ENCODE assay signal across 8 mouse cellular contexts in the genomic region with DNA sequence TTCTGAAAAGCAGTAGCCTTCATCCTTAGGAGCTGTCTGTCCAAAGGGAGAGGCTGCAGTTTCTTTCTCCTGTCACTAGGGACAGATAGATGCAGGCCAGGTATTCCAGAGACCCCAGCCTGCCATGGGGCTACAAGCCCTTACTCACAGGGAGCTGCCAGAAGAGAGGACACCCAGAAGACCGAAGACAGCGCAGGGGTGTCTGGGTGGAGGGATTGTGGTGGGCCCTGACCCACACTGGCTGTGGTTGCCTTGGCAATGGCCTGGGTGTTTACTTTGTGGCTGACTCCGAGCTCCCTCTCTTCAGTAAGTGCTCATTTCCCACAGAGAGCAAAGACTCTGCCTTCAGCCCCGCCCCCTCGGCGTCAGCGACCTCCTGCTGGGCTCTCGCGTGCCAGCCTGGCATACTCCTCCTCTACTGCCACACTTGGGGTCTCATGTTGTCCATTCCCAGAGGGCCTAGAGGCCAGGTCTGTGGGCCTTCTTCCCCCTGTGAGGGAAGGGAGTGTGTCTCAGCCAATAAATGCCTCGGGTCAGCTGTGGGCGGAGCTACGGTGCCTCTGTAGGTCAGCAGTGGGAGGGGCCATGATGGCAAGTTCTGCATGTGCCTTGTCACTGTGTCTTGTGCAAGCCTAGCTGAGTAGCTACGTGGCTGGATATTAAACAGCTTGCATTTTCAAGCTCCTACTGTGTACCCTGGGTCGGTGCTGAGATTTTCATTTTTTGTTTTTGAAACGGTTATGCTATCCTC. TPM values are rescaled to one million over a fixed set of nuclear protein-coding genes. Genes with fewer than 3 reads are reported as not detected.
DNase-seq lines count a peak whose midpoint lies in the region; ATAC-seq and TF ChIP-seq lines count a peak whose summit lies in the region.

No protein-coding gene starts in this region.

- H3K4me2 ChIP-seq in hindbrain, postnatal 0 days (ENCODE audit: low read depth, low read length) = peak overlapping the region; percentile 40
- H3K4me2 ChIP-seq in liver, embryonic 13.5 days = peak overlapping the region; percentile 77

- no peak for TF ChIP-seq POLR2A in thymus, adult 2 months (IDR thresholded peaks at IDR 0.05; ENCODE audit: control insufficient read depth, extremely low read depth, insufficient read depth, low read length, poor library complexity)

- peaks cover 7% of the 10 kb centered on the region; the same call in 1 of the 2 replicates for H3K4me1 ChIP-seq in hindbrain, postnatal 0 days (ENCODE audit: insufficient read depth, low read length)
- H3K4me1 ChIP-seq in liver, embryonic 13.5 days (replicated peaks) = peaks cover 92% of the 10 kb centered on the region
- peaks cover 26% of the 10 kb centered on the region for H3K4me1 ChIP-seq in thymus, adult 2 months (replicated peaks; ENCODE audit: control insufficient read depth, insufficient read depth, low read length)

- no peaks in the 10 kb centered on the region for H3K36me3 ChIP-seq in hindbrain, postnatal 0 days (ENCODE audit: insufficient read depth, low read length)
- no peaks in the 10 kb centered on the region for H3K36me3 ChIP-seq in liver, embryonic 13.5 days
- H3K36me3 ChIP-seq in thymus, adult 2 months (ENCODE audit: control insufficient read depth, insufficient read depth, low read length) = no peaks in the 10 kb centered on the region

- DNase-seq in left cerebral cortex, adult 11 months (ENCODE audit: low spot score) = peak; percentile 59
- DNase-seq in left cerebral cortex, postnatal 25 days (ENCODE audit: low spot score in 2 of 2) = no peak
- DNase-seq in cerebellum, postnatal 14 days = peak; percentile 41 to 52
- DNase-seq in gastrocnemius, adult 8-10 months (ENCODE audit: low spot score in 2 of 2) = peak; percentile 87 to 90
- peak; percentile 71 for DNase-seq in hindbrain, postnatal 0 days (ENCODE audit: low spot score)
- peak; percentile 96 for DNase-seq in liver, embryonic 13.5 days
- peak; percentile 85 for DNase-seq in naive thymus-derived CD4-positive, alpha-beta T cell, adult 2 months (ENCODE audit: low read depth)
- peak; percentile 81 for DNase-seq in thymus, adult 2 months

- 6% methylated on average over 15 of the region's 15 CpGs for WGBS in hindbrain, postnatal 0 days
- WGBS in liver, embryonic 13.5 days (ENCODE audit: insufficient replicate concordance) = 1% methylated on average over 15 of the region's 15 CpGs
- under 1% methylated on average over 15 of the region's 15 CpGs for WGBS in thymus, adult 2 months

- 0 out of 2 replicates have a peak, but pooled peaks cover 6% of the 10 kb centered on the region for H3K27me3 ChIP-seq in hindbrain, postnatal 0 days (ENCODE audit: insufficient read depth, low read length)
- H3K27me3 ChIP-seq in liver, embryonic 13.5 days = no peaks in the 10 kb centered on the region
- no peaks in the 10 kb centered on the region; the same call in 1 of the 2 replicates for H3K27me3 ChIP-seq in thymus, adult 2 months (ENCODE audit: control insufficient read depth, insufficient read depth, low read length)

- peak overlapping the region; percentile 59; the same call in 1 of the 2 replicates for H3K27ac ChIP-seq in hindbrain, postnatal 0 days
- H3K27ac ChIP-seq in liver, embryonic 13.5 days = peak overlapping the region; percentile 100
- H3K27ac ChIP-seq in thymus, adult 2 months (ENCODE audit: control insufficient read depth, insufficient read depth, low read length) = peak overlapping the region; percentile 19; the same call in 1 of the 2 replicates

- no peaks in the 10 kb centered on the region for H3K9me3 ChIP-seq in hindbrain, postnatal 0 days (ENCODE audit: low read length)
- no peaks in the 10 kb centered on the region for H3K9me3 ChIP-seq in liver, embryonic 13.5 days (replicated peaks)

- H3K4me3 ChIP-seq in hindbrain, postnatal 0 days (ENCODE audit: low read length) = no peak overlapping the region
- peak overlapping the region; percentile 65 for H3K4me3 ChIP-seq in liver, embryonic 13.5 days (replicated peaks)
- peak overlapping the region; percentile 85 for H3K4me3 ChIP-seq in thymus, adult 2 months (ENCODE audit: control insufficient read depth, insufficient read depth, low read length)

- TF ChIP-seq CTCF in hindbrain, postnatal 0 days (IDR thresholded peaks at IDR 0.05; ENCODE audit: low read depth) = peak; percentile 60
- peak; percentile 62; the same call in 1 of the 2 replicates for TF ChIP-seq CTCF in thymus, adult 2 months (IDR thresholded peaks at IDR 0.05; ENCODE audit: borderline replicate concordance, control insufficient read depth, extremely low read depth, insufficient read depth, low read length, poor library complexity)

- intact Hi-C loops in left cerebral cortex, postnatal 25 days (cut with DNase I) = no loop called here

- peak; percentile 61 for ATAC-seq in hindbrain, postnatal 0 days
- peak; percentile 80 for ATAC-seq in liver, embryonic 13.5 days (ENCODE audit: low read depth)

- no peak overlapping the region for H3K9ac ChIP-seq in hindbrain, postnatal 0 days (replicated peaks; ENCODE audit: low read length)
- H3K9ac ChIP-seq in liver, embryonic 13.5 days = peak overlapping the region; percentile 75

RNA-seq across cellular contexts. Expression of a gene that starts 19.5 kb away (rescaled TPM):
- total RNA-seq in left cerebral cortex, postnatal 25 days (2021) = 10 to 100 TPM; 63.8 to 66.5 TPM
- 1 to 10 TPM; 3.4 to 5.2 (median 4.5) TPM for total RNA-seq in gastrocnemius, adult 8-10 months (2022)
- 75.2 and 86.8 TPM in 2 replicates for total RNA-seq in hindbrain, postnatal 0 days (2014; rRNA removed)
- 7.3 and 7.7 TPM in 2 replicates for polyA plus RNA-seq in hindbrain, postnatal 0 days (2015; fragmentation: Nextera tagmentation; extraction: Ambion mirVana)
- polyA plus RNA-seq in liver, embryonic 13.5 days (2015; fragmentation: Nextera tagmentation; extraction: Ambion mirVana) = 6.2 and 6.8 TPM in 2 replicates
- polyA plus RNA-seq in thymus, adult 2 months (2012; rRNA removed) = 13.3 and 18.0 TPM in 2 replicates

Comparison
In these comparisons a context has a peak if more than half of its experiments do, and no peak if none do; other contexts are left out.
1. DNase-seq: peak in left cerebral cortex, adult 11 months (single experiment), cerebellum, postnatal 14 days (2 of 2), gastrocnemius, adult 8-10 months (2 of 2), hindbrain, postnatal 0 days (single experiment), liver, embryonic 13.5 days (single experiment), naive thymus-derived CD4-positive, alpha-beta T cell, adult 2 months (single experiment) and thymus, adult 2 months (single experiment); none in left cerebral cortex, postnatal 25 days (0 of 2).
2. H3K27ac ChIP-seq: peak in every context shown above with its lines; median percentile 100 in liver, embryonic 13.5 days; 59 in hindbrain, postnatal 0 days; 19 in thymus, adult 2 months.
3. RNA of a gene that starts 19.5 kb away (total RNA-seq): 75.2 to 86.8 TPM in hindbrain, postnatal 0 days and 63.8 to 66.5 TPM in left cerebral cortex, postnatal 25 days; 3.4 to 5.2 TPM in gastrocnemius, adult 8-10 months; every median in the first group is over 10 times any median in the second.